ENCODE assay signal across 30 mouse cellular contexts in the genomic region with DNA sequence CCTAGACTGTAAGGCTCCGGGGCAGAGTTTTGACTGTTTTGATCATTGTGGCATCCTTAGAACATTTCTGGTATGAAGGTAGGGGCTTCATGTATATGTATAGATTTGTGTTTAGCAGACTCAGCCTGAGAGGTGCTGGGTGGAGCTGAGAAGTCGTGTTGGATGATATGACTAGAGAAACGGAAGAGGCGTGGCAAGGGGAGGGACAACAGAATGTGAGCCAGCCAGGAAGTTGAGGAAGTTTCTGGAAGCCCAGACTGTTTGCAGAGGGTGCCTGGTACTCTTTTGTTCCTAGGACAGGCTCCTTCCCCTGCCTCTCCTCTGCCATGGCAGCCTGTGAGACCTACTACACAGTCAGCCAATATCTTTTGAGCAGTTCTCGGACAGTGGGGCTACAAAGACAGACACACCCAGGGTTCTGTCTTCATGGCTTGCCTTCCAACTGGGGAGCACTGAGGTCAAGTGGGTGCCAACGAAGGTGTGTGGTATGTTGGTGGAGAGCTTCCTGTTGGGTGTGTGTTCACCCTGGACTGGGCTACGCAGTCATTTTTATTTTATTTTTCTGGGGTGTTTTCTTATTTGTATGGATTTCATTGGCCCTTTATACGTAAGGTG.
DNase-seq lines count a peak whose midpoint lies in the region; ATAC-seq lines count a peak whose summit lies in the region.
"Had no signal": no experiment of that assay in that cellular context is flagged by ENCODE, and none has a peak within 500 bp of the region (broad histone marks: within the 10 kb centered on the region; RNA-seq: fewer than 3 reads in every experiment).

No protein-coding gene starts in this region.

- 0 out of 2 replicates have a peak, but pooled peaks cover 8% of the 10 kb centered on the region for H3K4me1 ChIP-seq in heart, embryonic 10.5 days
- peaks cover 10% of the 10 kb centered on the region for H3K4me1 ChIP-seq in limb, embryonic 10.5 days
- H3K4me1 ChIP-seq: embryonic facial prominence, embryonic 13.5 days; heart, embryonic 12.5 days; liver, embryonic 12.5 days had no signal

- H3K9me3 ChIP-seq in heart, embryonic 10.5 days: no peaks in the 10 kb centered on the region
- no peaks in the 10 kb centered on the region for H3K9me3 ChIP-seq in limb, embryonic 10.5 days (replicated peaks)
- H3K9me3 ChIP-seq: embryonic facial prominence, embryonic 13.5 days; hindbrain, embryonic 12.5 days; kidney, embryonic 15.5 days; liver, embryonic 12.5 days had no signal

- no peak overlapping the region for H3K4me3 ChIP-seq in heart, embryonic 10.5 days
- no peak overlapping the region for H3K4me3 ChIP-seq in limb, embryonic 10.5 days
- H3K4me3 ChIP-seq: embryonic facial prominence, embryonic 13.5 days; erythroblast, embryonic 14.5 days; heart, embryonic 12.5 days; hindbrain, embryonic 12.5 days; kidney, embryonic 15.5 days; layer of hippocampus, adult 2 months; liver, embryonic 12.5 days had no signal

- 78% methylated on average over 8 of the region's 8 CpGs for WGBS in heart, embryonic 10.5 days
- WGBS in limb, embryonic 10.5 days: 87% methylated on average over 8 of the region's 8 CpGs

- peaks cover 39% of the 10 kb centered on the region for H3K27me3 ChIP-seq in heart, embryonic 10.5 days (ENCODE audit: insufficient read depth, poor library complexity, severe bottlenecking)
- no peaks in the 10 kb centered on the region for H3K27me3 ChIP-seq in limb, embryonic 10.5 days (ENCODE audit: low read depth, poor library complexity, severe bottlenecking)
- H3K27me3 ChIP-seq: embryonic facial prominence, embryonic 13.5 days; hindbrain, embryonic 12.5 days; kidney, embryonic 15.5 days had no signal

- ATAC-seq in erythroblast, adult 5-6 weeks (replicated peaks; ENCODE audit: low FRiP score, poor library complexity, severe bottlenecking): no peak
- ATAC-seq: forebrain, embryonic 16.5 days; liver, embryonic 12.5 days; liver, postnatal 0 days; midbrain, embryonic 16.5 days had no signal

- peak; percentile 55 for DNase-seq in heart, embryonic 10.5 days (ENCODE audit: low spot score)
- no peak for DNase-seq in heart, postnatal 36 days
- peak; percentile 12 for DNase-seq in 416B (ENCODE audit: low read depth)
- peak; percentile 43 for DNase-seq in R1 (ENCODE audit: low read depth, low spot score)
- DNase-seq in limb, embryonic 10.5 days (ENCODE audit: low spot score): peak; percentile 23
- DNase-seq in frontal cortex, postnatal 36 days (ENCODE audit: low spot score in 2 of 2): no peak
- DNase-seq: adrenal gland, adult 8-10 months; cerebellum, adult 11 months; cerebellum, adult 9-11 months; gastrocnemius, postnatal 10 days; heart, postnatal 10 days; kidney, adult 18-20 months; kidney, postnatal 36 days; liver, postnatal 0 days; lung, postnatal 10 days; right cerebral cortex, postnatal 25 days; spleen, adult 18-20 months; thymus, adult 18-20 months; thymus, postnatal 25 days had no signal

- H3K36me3 ChIP-seq in heart, embryonic 10.5 days: no peaks in the 10 kb centered on the region
- H3K36me3 ChIP-seq in limb, embryonic 10.5 days: no peaks in the 10 kb centered on the region
- H3K36me3 ChIP-seq: embryonic facial prominence, embryonic 13.5 days; heart, embryonic 12.5 days; hindbrain, embryonic 12.5 days; kidney, embryonic 15.5 days; liver, embryonic 12.5 days had no signal

- intact Hi-C loops in heart, postnatal 36 days (cut with DNase I): no loop called here

- H3K27ac ChIP-seq in heart, embryonic 10.5 days: no peak overlapping the region
- H3K27ac ChIP-seq in limb, embryonic 10.5 days: no peak overlapping the region
- H3K27ac ChIP-seq: embryonic facial prominence, embryonic 13.5 days; hindbrain, embryonic 12.5 days; kidney, embryonic 15.5 days; layer of hippocampus, adult 2 months; liver, embryonic 12.5 days; macrophage had no signal

Comparison
In these comparisons a context has a peak if more than half of its experiments do, and no peak if none do; other contexts are left out.
1. DNase-seq: peak in heart, embryonic 10.5 days (single experiment), 416B (single experiment), R1 (single experiment) and limb, embryonic 10.5 days (single experiment); none in heart, postnatal 36 days (0 of 2) and frontal cortex, postnatal 36 days (0 of 2).